Mouse (Mus musculus): ENCODE measurements around the gene Aym1.
A peak's percentile ranks its signal among the peaks of the same experiment; 100 is the strongest.

Gene Aym1

DNA sequence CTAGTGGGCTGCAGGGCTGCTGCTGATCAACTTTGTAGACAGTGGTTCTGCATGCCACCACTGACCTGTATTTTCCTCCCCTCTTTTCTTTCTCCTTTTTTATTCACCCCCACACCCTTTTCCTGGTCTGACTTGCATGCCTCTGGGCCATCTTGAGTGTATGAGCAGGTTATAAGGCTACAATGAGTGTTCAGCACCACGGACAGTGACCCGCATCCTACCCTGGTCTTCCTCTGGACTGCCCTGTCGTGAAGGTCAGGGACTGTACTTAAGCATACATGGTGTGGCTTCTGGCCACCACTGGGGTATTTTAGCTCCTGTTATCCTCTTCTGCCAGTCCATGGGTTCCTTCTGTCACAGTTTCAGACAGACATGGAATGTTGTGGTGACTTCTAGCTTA is 50.3 kb downstream of the Aym1 start:
- peak in 1 of 2 experiments; percentile 8 for DNase-seq (ENCODE audit: low spot score in 2 of 2)

All from thymus, postnatal 10 days (tissue).